Mouse (Mus musculus): ENCODE data around the gene Rgp1.
"Not testable (repeated sequence)": the region's sequence is repeated elsewhere in the genome, so short reads cannot be mapped to it uniquely, and the experiment has no call there.

The Rgp1 gene

GRCm38 (mm10) chr4:43578376-43579204 lies at the start of gene Rgp1, which contains the start of gene Gba2:
Gene Rgp1, plus strand, starts transcription at chr4:43578715.
Gene Gba2, minus strand, starts transcription at chr4:43578873.
- peak; percentile 86 to 89 for DNase-seq (ENCODE audit: low spot score in 2 of 2)

GRCm38 (mm10) chr4:43530081-43530501 lies 48.4 kb upstream of the Rgp1 start:
- no peak for DNase-seq (ENCODE audit: low spot score in 2 of 2)

- peak; percentile 85 for DNase-seq (ENCODE audit: low spot score in 2 of 2)
Measured at GRCm38 (mm10) chr4:43530581-43530980, 47.9 kb upstream of the Rgp1 start.

- no peak for DNase-seq (ENCODE audit: low spot score in 2 of 2)
Measured at GRCm38 (mm10) chr4:43533270-43533669, 45.2 kb upstream of the Rgp1 start.

GRCm38 (mm10) chr4:43535628-43536027 lies 42.9 kb upstream of the Rgp1 start:
- DNase-seq (ENCODE audit: low spot score in 2 of 2) = no peak

- DNase-seq (ENCODE audit: low spot score in 2 of 2) = no peak
Measured at GRCm38 (mm10) chr4:43536031-43536430, 42.5 kb upstream of the Rgp1 start.

GRCm38 (mm10) chr4:43542044-43542443 lies 36.5 kb upstream of the Rgp1 start:
- DNase-seq (ENCODE audit: low spot score in 2 of 2) = no peak

- DNase-seq (ENCODE audit: low spot score in 2 of 2) = no peak
Measured at GRCm38 (mm10) chr4:43546375-43547047, 32.0 kb upstream of the Rgp1 start.

- DNase-seq (ENCODE audit: low spot score in 2 of 2) = no peak
Measured at GRCm38 (mm10) chr4:43547160-43547559, 31.4 kb upstream of the Rgp1 start.

- DNase-seq (ENCODE audit: low spot score in 2 of 2) = no peak
Measured at GRCm38 (mm10) chr4:43549055-43549454, 29.5 kb upstream of the Rgp1 start.

GRCm38 (mm10) chr4:43551854-43552253 lies 26.7 kb upstream of the Rgp1 start:
- not testable (repeated sequence) for DNase-seq (ENCODE audit: low spot score in 2 of 2)

GRCm38 (mm10) chr4:43552437-43552836 lies 26.1 kb upstream of the Rgp1 start:
- peak; percentile 67 to 72 for DNase-seq (ENCODE audit: low spot score in 2 of 2)

- no peak for DNase-seq (ENCODE audit: low spot score in 2 of 2)
Measured at GRCm38 (mm10) chr4:43553891-43554290, 24.6 kb upstream of the Rgp1 start.

- no peak for DNase-seq (ENCODE audit: low spot score in 2 of 2)
Measured at GRCm38 (mm10) chr4:43555926-43556325, 22.6 kb upstream of the Rgp1 start.

GRCm38 (mm10) chr4:43558028-43558630 lies 20.4 kb upstream of the Rgp1 start:
- DNase-seq (ENCODE audit: low spot score in 2 of 2) = no peak

GRCm38 (mm10) chr4:43558631-43559356 lies 19.7 kb upstream of the Rgp1 start:
- DNase-seq (ENCODE audit: low spot score in 2 of 2) = peak in 1 of 2 experiments; percentile 39

- no peak for DNase-seq (ENCODE audit: low spot score in 2 of 2)
Measured at GRCm38 (mm10) chr4:43559519-43560242, 18.8 kb upstream of the Rgp1 start.

- DNase-seq (ENCODE audit: low spot score in 2 of 2) = no peak
Measured at GRCm38 (mm10) chr4:43560243-43560611, 18.3 kb upstream of the Rgp1 start.

GRCm38 (mm10) chr4:43560976-43561375 lies 17.5 kb upstream of the Rgp1 start:
- no peak for DNase-seq (ENCODE audit: low spot score in 2 of 2)

- DNase-seq (ENCODE audit: low spot score in 2 of 2) = no peak
Measured at GRCm38 (mm10) chr4:43561436-43561996, 17.0 kb upstream of the Rgp1 start.

Measured in right cerebral cortex, adult 2 months (tissue).